Mouse (Mus musculus): ENCODE measurements at regions not wholly inside any gene's neighbourhood (a gene's known extent, or its start where the extent isn't known, plus 50 kb on each side); places are given as distances from the start of the nearest gene placed in this dataset.

- no peak for DNase-seq (ENCODE audit: low spot score)
Measured at GRCm38 (mm10) chr10:111077632-111078031, 67.7 kb upstream of the Zdhhc17 start.

DNA sequence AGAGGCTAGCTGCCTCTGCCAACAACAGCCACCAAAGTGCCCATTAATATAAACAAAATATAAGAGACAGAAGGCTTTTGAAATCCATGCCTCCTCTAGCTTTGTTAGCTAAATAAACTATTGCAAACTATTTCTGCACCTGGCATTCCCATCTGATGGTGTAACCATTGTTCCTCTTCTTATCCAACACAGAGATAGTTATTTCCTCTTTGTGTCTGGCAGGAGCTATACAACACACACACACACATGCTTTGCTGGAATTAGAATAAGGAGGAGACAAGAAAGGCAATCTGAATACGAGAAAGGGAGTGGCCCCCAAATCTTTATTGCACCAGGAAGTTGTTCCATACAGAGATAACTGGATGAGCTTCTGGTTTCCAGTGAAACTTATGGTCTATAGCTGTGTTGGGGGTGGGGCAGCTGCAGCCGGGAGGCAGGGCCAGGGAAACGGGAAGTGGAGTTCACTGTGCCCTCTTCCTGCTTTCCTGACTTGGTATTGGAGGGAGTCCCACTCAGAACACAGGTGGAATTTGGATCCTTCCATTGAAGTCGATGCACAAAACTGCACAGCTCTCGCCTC, 64.0 kb upstream of the Zdhhc17 start:
- DNase-seq (ENCODE audit: low spot score), result no peak

GRCm38 (mm10) chr10:111073262-111073661, 63.3 kb upstream of the Zdhhc17 start:
- peak; percentile 41 for DNase-seq (ENCODE audit: low spot score)

DNA sequence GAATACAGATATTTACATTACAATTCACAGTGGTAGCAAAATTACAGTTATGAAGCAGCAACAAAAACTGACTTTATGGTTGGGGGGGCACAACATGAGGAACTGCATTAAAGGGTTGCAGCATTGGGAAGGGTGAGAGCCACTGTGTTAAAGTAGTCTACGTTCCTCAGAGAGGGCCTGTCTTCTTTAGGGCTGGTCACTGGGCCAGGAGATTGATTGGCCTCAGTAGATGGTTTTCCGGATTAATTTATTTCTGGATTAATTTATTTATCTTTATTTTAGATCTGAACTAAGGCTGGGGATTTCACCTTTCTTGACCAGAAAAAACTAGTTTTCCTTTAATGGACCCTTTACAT, 62.6 kb upstream of the Zdhhc17 start:
- no peak for DNase-seq (ENCODE audit: low spot score)

GRCm38 (mm10) chr10:111071805-111072553, 62.0 kb upstream of the Zdhhc17 start:
- DNase-seq (ENCODE audit: low spot score), result peak; percentile 42

- DNase-seq (ENCODE audit: low spot score), result no peak
Measured at GRCm38 (mm10) chr10:111066146-111066545, 56.2 kb upstream of the Zdhhc17 start.

DNA sequence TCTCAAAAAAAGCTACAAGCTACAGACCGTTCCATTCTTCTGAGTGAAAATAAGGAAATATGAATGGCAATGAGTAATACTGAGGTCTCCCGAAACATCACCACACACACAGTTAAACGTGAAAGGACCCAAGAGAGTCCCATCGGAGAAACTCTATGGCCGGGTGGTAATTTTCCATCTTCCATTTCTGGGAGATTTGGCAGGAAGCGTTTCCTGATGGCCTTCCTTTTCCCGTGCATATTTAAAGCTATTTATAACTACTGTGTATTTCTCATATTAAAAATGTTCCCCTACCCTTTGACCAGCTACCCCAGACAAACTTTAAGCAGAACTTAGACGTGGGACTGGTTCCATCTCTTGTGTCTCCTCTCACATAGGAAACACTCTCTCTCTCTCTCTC, 50.7 kb upstream of the Zdhhc17 start:
- no peak for DNase-seq (ENCODE audit: low spot score)

All from embryo, embryonic 10.5 days (tissue).